Mouse (Mus musculus) CD4-positive helper T cell, adult 2 months (primary cell): Measurements from ENCODE around the gene Aifm3.

ENCODE experiments used
- DNase-seq: peaks from one replicate; pipeline ENCODE4 v3.0.0-alpha.2; 2012; ENCODE audit warnings: low read depth, missing footprints, low spot score

Gene Aifm3

DNA sequence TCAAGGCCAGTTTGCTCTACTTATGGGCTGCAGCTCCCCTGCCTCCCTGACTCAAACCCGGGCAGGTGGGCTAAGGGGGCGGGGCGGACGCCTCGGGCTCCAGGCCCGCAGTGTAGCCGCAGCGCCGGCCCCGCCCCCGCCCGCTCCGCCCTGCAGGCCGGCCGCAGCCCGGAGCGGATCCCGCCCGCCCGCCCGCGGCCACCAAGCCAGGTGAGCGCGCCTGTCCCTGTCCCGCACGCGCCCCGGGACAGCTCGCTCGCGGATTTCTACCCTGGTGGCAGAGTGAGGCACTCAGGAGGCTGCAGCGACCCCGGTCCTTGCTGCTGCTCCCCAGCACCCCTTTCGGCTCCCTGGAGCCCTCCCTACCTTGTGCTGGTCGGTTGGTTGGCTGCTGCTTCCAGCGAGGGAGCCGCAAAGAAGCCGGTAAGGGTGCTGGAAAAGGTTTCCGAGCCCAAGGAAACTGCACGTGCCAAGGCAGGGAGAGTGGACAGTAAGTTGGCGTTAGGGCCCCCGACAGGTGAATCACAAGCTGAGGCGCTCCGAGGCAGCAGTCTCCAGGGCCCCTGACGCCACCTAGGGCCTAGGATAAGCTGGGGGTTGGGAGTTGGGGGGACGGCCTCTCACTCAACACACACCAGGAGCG, at the start of gene Aifm3:
TSS of gene Aifm3 (plus strand) at position 143 of the 643 bp plus-strand sequence.
- peak; percentile 14 for DNase-seq

DNA sequence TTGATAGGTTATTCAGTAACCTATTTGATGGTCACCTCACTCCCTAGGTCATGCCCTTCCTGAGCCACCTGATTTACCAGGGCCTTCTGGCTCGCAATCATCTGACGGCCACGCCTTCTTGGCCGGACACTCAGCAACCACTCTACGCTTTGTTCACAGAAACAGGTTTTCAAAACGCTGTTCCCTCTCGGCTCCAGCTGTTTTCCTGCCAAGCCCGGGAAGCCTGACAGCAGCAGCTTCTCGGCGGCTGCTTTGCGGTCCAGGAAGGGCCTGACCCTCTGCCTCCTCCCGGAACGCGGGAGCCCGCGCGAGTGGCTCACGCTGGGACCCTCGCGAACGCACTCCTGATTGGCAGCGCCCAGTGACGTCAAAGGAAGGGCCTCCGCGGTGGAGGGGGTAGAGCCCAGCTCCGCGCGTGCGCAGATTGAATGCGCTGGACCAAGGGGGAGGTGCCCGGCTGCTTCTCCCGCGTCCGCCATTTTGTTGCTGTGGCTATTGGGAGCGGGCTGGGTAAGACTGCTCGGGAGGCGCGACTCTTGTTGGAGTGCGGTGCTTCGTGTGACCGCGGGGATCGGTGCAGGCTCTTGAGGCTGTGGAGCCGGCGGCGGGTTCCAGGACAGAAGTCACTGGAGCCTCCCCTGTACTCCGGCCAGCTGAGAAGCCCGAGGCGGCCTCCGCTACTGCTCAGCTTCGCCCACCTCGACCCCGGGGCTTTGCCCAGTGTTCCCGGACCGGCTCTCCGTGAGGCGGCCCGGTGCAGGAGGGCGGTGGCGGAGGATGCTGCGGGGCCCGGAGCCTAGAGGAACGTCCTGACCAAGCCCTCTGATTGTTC, 37.7 kb upstream of the Aifm3 start, which contains the start of gene Crkl:
TSS of gene Crkl (plus strand) at position 447 of the 832 bp plus-strand sequence.
- DNase-seq: peak; percentile 97

DNA sequence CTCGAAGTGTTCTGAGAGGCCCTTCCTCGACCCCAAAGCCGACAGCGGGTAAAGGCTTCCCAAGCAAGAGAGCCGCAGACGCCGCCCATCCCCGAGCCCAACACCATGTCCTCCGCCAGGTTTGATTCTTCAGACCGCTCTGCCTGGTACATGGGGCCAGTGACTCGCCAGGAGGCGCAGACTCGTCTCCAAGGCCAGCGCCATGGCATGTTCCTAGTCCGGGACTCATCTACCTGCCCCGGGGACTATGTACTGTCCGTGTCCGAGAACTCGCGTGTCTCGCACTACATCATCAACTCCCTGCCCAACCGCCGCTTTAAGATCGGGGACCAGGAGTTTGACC, 37.1 kb upstream of the Aifm3 start:
- no peak for DNase-seq

GRCm38 (mm10) chr16:17456901-17457300, 32.5 kb upstream of the Aifm3 start:
- DNase-seq: no peak

GRCm38 (mm10) chr16:17460254-17460653, 29.2 kb upstream of the Aifm3 start:
- peak; percentile 60 for DNase-seq

- DNase-seq: no peak
Observed at GRCm38 (mm10) chr16:17461596-17461995, 27.8 kb upstream of the Aifm3 start.

GRCm38 (mm10) chr16:17463184-17463583, 26.2 kb upstream of the Aifm3 start:
- DNase-seq: no peak

DNA sequence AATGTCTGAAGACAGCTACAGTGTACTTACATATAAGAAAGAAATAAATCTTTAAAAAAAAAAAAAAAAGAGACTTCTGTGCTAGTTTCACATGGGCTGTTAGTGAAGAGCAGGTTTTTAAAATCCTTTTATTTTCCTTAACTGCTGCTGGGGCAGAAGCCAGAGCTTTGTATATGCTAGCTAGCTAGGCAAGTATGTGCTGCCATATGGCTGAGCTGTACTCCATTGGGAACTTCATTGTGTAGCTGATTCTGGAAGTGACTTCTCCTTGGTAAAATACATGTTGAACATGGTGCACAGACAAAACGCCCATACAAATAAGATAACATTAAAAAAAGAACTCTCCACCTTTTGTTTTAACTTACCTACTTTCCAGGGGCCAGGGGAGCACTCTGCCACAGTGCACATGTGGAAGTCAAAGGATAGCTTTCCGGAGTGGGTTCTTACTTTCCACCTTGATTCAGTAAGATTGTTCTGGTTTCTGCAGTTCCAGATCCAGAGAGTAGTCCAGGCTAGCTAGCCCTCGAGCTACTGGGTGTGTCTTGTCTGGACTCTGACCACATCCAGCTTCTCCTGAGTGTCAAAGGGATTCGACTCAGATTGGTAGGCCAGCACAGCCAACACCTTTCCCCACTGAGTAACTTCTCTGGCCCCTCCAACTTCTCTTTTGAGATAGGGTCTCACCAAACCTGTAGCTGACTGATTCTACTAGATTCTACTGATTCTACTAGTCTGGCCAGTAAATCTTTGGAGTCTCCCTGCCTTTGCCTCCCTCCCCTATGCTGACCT, 22.3 kb upstream of the Aifm3 start:
- no peak for DNase-seq

GRCm38 (mm10) chr16:17472498-17472897, 16.9 kb upstream of the Aifm3 start:
- no peak for DNase-seq

GRCm38 (mm10) chr16:17474091-17474490, 15.3 kb upstream of the Aifm3 start:
- DNase-seq: peak; percentile 33

GRCm38 (mm10) chr16:17474761-17475160, 14.7 kb upstream of the Aifm3 start:
- no peak for DNase-seq

DNA sequence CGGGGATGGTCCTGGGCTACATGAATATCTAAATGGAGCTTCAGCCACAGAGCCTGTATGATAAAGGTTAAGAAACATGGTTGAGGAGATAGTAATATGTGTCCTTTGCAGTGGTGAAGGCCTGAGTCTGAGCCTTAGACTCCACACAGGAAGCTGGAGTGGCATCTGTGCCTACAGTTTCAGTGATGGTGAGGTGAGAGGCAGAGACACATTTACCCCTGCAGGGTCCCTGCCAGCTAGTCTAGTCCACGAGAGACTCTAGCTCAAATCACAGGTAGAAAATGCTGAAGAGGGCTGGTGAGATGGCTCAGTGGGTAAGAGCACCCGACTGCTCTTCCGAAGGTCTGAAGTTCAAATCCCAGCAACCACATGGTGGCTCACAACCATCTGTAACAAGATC, 14.1 kb upstream of the Aifm3 start:
- no peak for DNase-seq

DNA sequence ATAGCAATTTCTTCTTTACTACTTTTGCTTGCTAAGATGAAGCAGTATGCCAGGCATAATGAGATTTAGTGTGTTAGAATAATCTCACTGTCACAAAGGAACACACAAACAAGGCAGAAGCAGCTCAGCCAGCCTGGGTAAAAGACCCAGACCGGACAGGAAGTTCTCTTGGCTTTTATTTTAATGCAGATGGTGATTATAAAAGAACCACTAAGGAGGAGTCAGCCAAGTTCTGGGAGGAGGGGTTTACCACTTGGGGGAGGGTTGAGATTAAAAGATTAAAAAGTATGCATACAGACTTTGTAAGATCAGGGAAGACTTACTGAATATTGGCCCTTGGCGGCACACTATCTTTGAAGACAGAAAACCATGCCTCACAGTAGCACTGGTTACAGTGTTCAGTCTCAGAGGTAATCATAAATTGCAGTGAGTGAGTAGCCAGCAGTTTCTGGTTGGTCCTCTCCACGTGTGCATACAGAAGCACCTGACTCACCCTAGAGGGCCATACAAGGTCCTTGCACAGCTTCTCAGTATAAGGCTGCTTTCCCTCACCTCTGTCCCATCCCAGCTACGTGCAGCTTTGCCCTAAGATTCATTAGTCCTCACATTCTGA, 11.0 kb upstream of the Aifm3 start:
- DNase-seq: no peak

GRCm38 (mm10) chr16:17481465-17481864, 7.9 kb upstream of the Aifm3 start:
- DNase-seq: no peak

GRCm38 (mm10) chr16:17486505-17486904, 2.9 kb upstream of the Aifm3 start:
- no peak for DNase-seq

DNA sequence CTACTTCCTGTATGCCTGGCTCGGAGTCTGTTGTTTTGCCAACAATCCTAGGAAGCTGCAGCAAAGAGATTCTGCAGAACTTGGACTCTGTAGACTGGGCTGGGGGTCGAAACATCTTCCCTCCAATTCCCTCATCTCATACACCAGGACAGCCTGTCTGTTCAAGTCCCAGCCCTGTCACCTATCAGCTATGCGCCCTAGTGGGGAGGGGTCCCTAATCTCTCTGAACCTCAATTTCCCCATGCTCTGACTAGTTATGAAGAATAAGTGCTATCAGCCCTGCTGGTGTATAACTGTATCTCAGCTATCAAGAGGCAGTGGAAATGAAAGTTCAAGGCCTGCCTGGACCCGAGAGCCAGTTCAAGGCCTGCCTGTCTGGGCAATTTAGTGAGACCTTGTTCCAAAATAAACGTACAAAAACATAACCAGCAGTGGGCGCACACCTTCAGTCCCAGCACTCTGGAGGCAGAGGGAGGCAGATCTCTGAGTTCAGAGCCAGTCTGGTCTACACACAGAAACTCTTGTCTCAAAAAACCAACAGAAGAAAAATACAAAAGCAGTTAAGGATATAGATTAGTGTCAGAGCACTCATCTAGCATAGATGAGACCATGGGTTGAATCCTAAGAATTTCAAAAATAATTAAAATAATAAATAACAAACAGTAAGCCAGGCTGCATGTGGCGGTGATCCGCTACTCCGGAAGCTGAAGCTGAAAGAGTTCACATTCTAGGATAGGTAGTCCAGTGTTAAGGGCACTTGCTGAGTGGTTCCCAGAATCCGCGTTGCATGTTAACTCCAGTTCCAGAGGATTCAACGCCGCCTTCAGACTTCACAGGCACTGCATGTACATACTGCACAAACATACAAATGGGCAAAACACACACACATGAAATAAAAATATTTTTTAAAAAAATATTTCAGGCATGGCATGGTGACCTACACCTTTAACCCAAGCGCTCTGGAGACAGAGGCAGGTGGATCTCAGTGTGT, 638 bp upstream of the Aifm3 start:
- DNase-seq: peak; percentile 24

- no peak for DNase-seq
Observed at GRCm38 (mm10) chr16:17491154-17491553, 1.7 kb downstream of the Aifm3 start.

GRCm38 (mm10) chr16:17491896-17492561, 2.6 kb downstream of the Aifm3 start:
- DNase-seq: no peak

- no peak for DNase-seq
Observed at GRCm38 (mm10) chr16:17496499-17497305, 7.3 kb downstream of the Aifm3 start.
